Mouse (Mus musculus) E14TG2a.4 (cell line): ENCODE data around the gene Srd5a1.

Source experiments
- H3K27me3 ChIP-seq: 2 replicates; pipeline ENCODE4 v1.6.1; 2014; ENCODE audit warnings: low read length, control low read depth; ENCODE audit not compliant: insufficient read depth
- H3K36me3 ChIP-seq: 2 replicates; pipeline ENCODE4 v1.6.1; 2014; ENCODE audit warnings: low read length, control low read depth; ENCODE audit not compliant: insufficient read depth
- H3K4me1 ChIP-seq: replicated peaks from 2 replicates; pipeline ENCODE4 v1.6.1; 2014; ENCODE audit warnings: low read depth, low read length, control low read depth
- H3K4me3 ChIP-seq: replicated peaks from 2 replicates; pipeline ENCODE4 v1.5.1; 2014; ENCODE audit warnings: mild to moderate bottlenecking, low read length
- H3K9me3 ChIP-seq: 2 replicates; pipeline ENCODE4 v1.6.1; 2014; ENCODE audit warnings: low read length, control low read depth
- CTCF ChIP-seq: conservative IDR thresholded peaks from 2 replicates; pipeline ENCODE4 v1.5.1; 2014; ENCODE audit warnings: low read length
- NANOG ChIP-seq: IDR thresholded peaks from 2 replicates; pipeline ENCODE4 v1.6.1; 2014; ENCODE audit warnings: borderline replicate concordance, low read length, mixed read lengths
- POU5F1 ChIP-seq: IDR thresholded peaks from 2 replicates; pipeline ENCODE4 v1.6.1; 2014; ENCODE audit warnings: low read length, borderline replicate concordance

Gene Srd5a1

DNA sequence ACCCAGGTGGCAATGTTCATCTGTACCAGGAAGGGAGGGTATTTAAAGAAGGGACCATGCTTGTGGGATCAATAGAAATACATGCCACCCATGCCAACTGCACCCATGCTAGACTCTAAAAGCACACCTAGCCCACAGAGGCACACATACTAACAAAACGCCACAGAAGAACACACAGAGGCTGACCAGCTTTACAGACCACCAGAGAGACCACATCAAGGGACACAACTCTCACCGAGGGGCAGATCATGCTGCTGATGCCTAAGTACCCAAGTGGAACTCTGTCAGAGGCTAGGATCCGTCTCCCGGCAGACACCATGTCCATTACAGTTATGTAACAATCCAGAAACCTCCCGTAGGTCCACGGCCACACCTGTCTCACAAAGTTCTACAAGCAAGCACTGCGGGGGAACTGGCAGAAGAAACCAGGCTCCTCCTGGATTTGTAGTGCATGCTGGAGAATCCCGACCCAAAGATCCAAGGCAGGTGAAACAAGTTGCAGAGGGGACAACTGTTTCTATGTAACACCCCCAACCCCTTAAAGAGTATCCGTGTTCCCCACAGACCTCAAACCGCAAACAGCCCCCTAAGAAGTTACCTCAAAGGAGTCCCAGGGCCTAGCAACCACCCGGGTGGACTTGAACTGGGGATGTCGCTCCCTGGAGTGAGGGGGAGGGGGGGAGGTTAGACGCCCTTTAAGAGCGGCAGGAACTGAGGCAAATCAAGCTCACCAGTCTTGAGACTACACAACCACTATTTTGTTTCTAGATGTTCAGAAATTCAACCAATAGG, 78.9 kb downstream of the Srd5a1 start:
- peaks cover 64% of the 10 kb centered on the region for H3K4me1 ChIP-seq
- peaks cover 43% of the 10 kb centered on the region for H3K36me3 ChIP-seq
- H3K27me3 ChIP-seq: no peaks in the 10 kb centered on the region
- H3K9me3 ChIP-seq: no peaks in the 10 kb centered on the region
- TF ChIP-seq CTCF: no peak
- no peak for TF ChIP-seq NANOG
- no peak for TF ChIP-seq POU5F1
- H3K4me3 ChIP-seq: peak overlapping the region; percentile 90

DNA sequence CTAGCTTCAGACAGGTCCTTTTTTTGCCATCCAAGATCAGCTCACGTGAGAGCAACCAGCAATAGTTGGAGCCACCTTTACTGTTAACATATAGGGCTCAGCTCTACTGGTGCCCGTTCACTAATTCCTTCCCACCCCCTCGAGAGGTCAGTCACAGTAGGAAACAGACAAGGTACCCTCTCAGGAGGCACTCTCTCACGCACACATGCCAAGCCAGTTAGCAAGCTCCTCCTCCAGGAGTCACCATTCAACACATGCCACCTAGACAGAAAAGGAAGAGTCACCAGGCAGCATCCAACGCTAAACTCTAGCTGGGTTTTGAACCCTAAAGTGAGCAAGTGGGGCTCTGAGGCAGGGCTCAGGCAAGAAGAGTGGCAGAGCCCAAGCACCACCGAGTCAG, 79.8 kb downstream of the Srd5a1 start:
- H3K9me3 ChIP-seq: no peaks in the 10 kb centered on the region
- H3K4me3 ChIP-seq: no peak overlapping the region
- peaks cover 64% of the 10 kb centered on the region for H3K4me1 ChIP-seq
- no peak for TF ChIP-seq POU5F1
- TF ChIP-seq NANOG: no peak
- no peak for TF ChIP-seq CTCF
- peaks cover 43% of the 10 kb centered on the region for H3K36me3 ChIP-seq
- H3K27me3 ChIP-seq: no peaks in the 10 kb centered on the region

DNA sequence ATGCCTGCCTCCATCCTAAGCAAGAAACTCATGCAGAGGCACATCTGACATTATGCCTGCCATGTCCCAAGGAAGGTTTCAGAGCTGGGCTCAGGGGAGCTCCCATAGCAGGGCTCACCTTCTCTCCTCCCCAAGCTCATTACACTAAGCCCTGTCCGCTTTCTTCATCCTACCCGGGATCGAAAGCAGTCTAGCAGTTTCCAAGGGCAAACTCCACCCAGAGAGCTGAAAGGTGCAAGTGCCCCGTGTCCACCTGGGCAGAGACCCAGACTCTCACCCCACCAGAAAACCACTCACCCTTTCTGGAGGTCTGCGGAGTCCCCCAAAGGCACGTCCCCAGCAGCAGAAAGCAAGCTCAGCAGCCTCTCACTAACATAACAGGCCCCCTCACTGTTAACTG, 80.3 kb downstream of the Srd5a1 start:
- H3K4me3 ChIP-seq: no peak overlapping the region
- no peaks in the 10 kb centered on the region for H3K27me3 ChIP-seq
- H3K4me1 ChIP-seq: peaks cover 62% of the 10 kb centered on the region
- peaks cover 43% of the 10 kb centered on the region for H3K36me3 ChIP-seq
- no peak for TF ChIP-seq CTCF
- TF ChIP-seq NANOG: no peak
- no peak for TF ChIP-seq POU5F1
- no peaks in the 10 kb centered on the region for H3K9me3 ChIP-seq

DNA sequence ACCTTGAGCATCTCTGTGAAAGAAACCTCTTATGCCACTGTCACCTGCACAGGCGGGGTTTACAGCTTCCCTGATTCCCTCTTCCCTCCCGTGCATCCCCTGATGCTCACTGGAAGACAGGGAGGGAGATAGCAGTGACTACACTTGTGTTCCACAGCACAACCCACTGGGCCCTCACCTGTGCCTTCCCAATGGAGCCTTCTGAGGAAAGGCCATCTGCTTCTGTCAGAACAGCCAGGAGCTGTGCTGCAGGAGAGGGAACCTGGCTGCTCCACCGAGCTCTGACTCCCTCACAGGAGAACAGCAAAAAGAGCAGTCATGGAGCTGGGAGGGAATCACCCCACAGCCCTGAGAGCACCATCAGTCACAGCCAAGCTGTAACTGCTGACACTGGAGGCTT, 81.1 kb downstream of the Srd5a1 start:
- TF ChIP-seq NANOG (no peak), CTCF (no peak), POU5F1 (no peak)
- H3K36me3 ChIP-seq: peaks cover 43% of the 10 kb centered on the region
- no peaks in the 10 kb centered on the region for H3K27me3 ChIP-seq
- no peak overlapping the region for H3K4me3 ChIP-seq
- H3K9me3 ChIP-seq: no peaks in the 10 kb centered on the region
- H3K4me1 ChIP-seq: peaks cover 61% of the 10 kb centered on the region

DNA sequence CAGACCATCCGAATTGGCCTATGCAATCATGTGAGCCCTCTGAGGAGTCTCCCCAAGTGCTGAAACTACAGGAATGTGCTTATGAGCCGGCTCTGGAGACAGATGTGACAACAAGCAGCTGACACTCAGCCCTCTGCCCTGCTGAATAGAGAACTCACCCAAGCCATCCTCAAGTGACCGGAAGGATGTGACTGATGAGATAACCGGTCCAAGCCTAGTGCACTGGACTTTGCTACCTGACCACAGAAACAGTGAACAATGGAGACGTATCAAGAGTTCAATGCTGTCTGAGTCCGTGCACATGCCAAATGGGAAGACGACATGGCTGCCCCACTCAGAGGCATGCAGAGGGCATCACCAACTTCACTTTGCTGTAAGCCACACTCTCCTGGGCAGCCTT, 82.7 kb downstream of the Srd5a1 start:
- H3K4me1 ChIP-seq: peaks cover 77% of the 10 kb centered on the region
- H3K9me3 ChIP-seq: no peaks in the 10 kb centered on the region
- H3K36me3 ChIP-seq: peaks cover 46% of the 10 kb centered on the region
- TF ChIP-seq POU5F1 (no peak), NANOG (no peak), CTCF (no peak)
- no peak overlapping the region for H3K4me3 ChIP-seq
- H3K27me3 ChIP-seq: no peaks in the 10 kb centered on the region

DNA sequence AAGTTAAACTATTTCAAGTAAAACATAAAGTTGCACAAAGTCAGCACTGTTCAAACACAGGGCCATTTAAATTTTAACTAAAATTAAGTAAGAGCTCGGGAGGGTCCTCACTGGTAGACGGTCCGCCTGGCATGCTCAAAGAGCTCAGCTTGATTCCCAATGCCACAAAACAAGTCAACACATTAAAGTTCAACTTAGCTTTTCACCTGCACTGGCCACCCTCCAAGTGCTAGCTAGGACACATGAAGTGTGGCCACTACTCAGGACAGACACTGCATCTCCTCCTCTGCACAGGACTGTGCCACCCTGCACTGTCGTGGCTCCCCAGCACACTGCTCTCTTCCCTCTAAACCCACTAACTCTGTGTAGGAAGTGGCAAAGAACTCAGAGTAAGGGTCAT, 85.4 kb downstream of the Srd5a1 start:
- Histone ChIP-seq H3K36me3 (peaks cover 29% of the 10 kb centered on the region), H3K4me1 (peaks cover 79% of the 10 kb centered on the region), H3K27me3 (no peaks in the 10 kb centered on the region), H3K9me3 (no peaks in the 10 kb centered on the region), H3K4me3 (no peak overlapping the region)
- no peak for TF ChIP-seq NANOG
- no peak for TF ChIP-seq CTCF
- no peak for TF ChIP-seq POU5F1

DNA sequence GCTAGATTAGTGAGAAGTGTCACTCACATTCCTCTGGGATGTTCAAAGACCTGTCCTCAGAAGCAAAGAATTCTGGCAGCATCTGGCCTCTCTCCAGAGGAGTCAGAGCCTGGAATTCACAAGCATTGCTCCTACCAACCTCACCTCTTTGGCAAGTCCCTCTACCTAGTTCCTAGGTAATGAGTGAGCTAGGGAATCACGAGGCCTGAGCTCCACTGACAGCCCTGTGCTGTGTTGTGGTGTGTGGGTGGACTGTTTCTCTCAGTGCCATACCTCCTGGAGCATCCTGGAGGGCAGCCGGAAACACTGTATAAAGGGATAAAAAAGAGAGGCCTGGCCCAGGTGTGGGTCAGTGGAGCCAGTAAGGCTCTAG, 87.1 kb downstream of the Srd5a1 start:
- Histone ChIP-seq H3K27me3 (no peaks in the 10 kb centered on the region), H3K4me1 (peaks cover 81% of the 10 kb centered on the region), H3K36me3 (peaks cover 18% of the 10 kb centered on the region), H3K4me3 (no peak overlapping the region), H3K9me3 (no peaks in the 10 kb centered on the region)
- no peak for TF ChIP-seq CTCF
- TF ChIP-seq POU5F1: no peak
- no peak for TF ChIP-seq NANOG
